Mouse (Mus musculus): Measurements from ENCODE around the gene Igfbp2. TPM values are rescaled to one million over a fixed set of nuclear protein-coding genes. Genes with fewer than 3 reads are reported as not detected.

Gene Igfbp2
- polyA plus RNA-seq, 1 experiment from 2014 or later, result 290 TPM

GRCm38 (mm10) chr1:72793230-72793629, 31.1 kb upstream of the Igfbp2 start:
- H3K27ac ChIP-seq (replicated peaks; ENCODE audit: low read depth, low read length), result no peak overlapping the region

GRCm38 (mm10) chr1:72796128-72796527, 28.2 kb upstream of the Igfbp2 start:
- no peaks in the 10 kb centered on the region for H3K4me1 ChIP-seq (ENCODE audit: control insufficient read depth, insufficient read depth, low read length)
- no peaks in the 10 kb centered on the region for H3K9me3 ChIP-seq (ENCODE audit: control insufficient read depth, low read length)
- H3K27ac ChIP-seq (replicated peaks; ENCODE audit: low read depth, low read length), result no peak overlapping the region
- WGBS, result 83% methylated on average over 2 of the region's 2 CpGs
- DNase-seq (ENCODE audit: low spot score) (no peak), ATAC-seq (ENCODE audit: insufficient number of reproducible peaks, low FRiP score, low TSS enrichment, low read depth) (no peak)
- no peak overlapping the region for H3K9ac ChIP-seq (ENCODE audit: low read length)
- H3K4me2 ChIP-seq (ENCODE audit: low read depth, severe bottlenecking), result no peak overlapping the region
- no peaks in the 10 kb centered on the region for H3K27me3 ChIP-seq (ENCODE audit: control insufficient read depth, insufficient read depth, low read length)
- no peaks in the 10 kb centered on the region for H3K36me3 ChIP-seq (ENCODE audit: control insufficient read depth, insufficient read depth, low read length)
- no peak overlapping the region for H3K4me3 ChIP-seq (ENCODE audit: low read depth, low read length)

More at GRCm38 (mm10) chr1:72793230-72793629, 31.1 kb upstream of the Igfbp2 start:
- Histone ChIP-seq H3K9ac (ENCODE audit: low read length) (no peak overlapping the region), H3K27me3 (ENCODE audit: control insufficient read depth, insufficient read depth, low read length) (no peaks in the 10 kb centered on the region), H3K9me3 (ENCODE audit: control insufficient read depth, low read length) (no peaks in the 10 kb centered on the region), H3K4me3 (ENCODE audit: low read depth, low read length) (no peak overlapping the region), H3K36me3 (ENCODE audit: control insufficient read depth, insufficient read depth, low read length) (no peaks in the 10 kb centered on the region), H3K4me1 (ENCODE audit: control insufficient read depth, insufficient read depth, low read length) (no peaks in the 10 kb centered on the region), H3K4me2 (ENCODE audit: low read depth, severe bottlenecking) (no peak overlapping the region)
- no peak for ATAC-seq (ENCODE audit: insufficient number of reproducible peaks, low FRiP score, low TSS enrichment, low read depth)
- no peak for DNase-seq (ENCODE audit: low spot score)

- Histone ChIP-seq H3K4me2 (ENCODE audit: low read depth, severe bottlenecking) (no peak overlapping the region), H3K27me3 (ENCODE audit: control insufficient read depth, insufficient read depth, low read length) (no peaks in the 10 kb centered on the region), H3K36me3 (ENCODE audit: control insufficient read depth, insufficient read depth, low read length) (no peaks in the 10 kb centered on the region), H3K9me3 (ENCODE audit: control insufficient read depth, low read length) (no peaks in the 10 kb centered on the region), H3K4me1 (ENCODE audit: control insufficient read depth, insufficient read depth, low read length) (no peaks in the 10 kb centered on the region), H3K27ac (replicated peaks; ENCODE audit: low read depth, low read length) (no peak overlapping the region), H3K4me3 (ENCODE audit: low read depth, low read length) (no peak overlapping the region), H3K9ac (ENCODE audit: low read length) (no peak overlapping the region)
- DNase-seq (ENCODE audit: low spot score), result no peak
- 76% methylated on average over 4 of the region's 4 CpGs for WGBS
- ATAC-seq (ENCODE audit: insufficient number of reproducible peaks, low FRiP score, low TSS enrichment, low read depth), result no peak
Measured at GRCm38 (mm10) chr1:72797102-72797665, 27.1 kb upstream of the Igfbp2 start.

GRCm38 (mm10) chr1:72798441-72798840, 25.9 kb upstream of the Igfbp2 start:
- H3K36me3 ChIP-seq (ENCODE audit: control insufficient read depth, insufficient read depth, low read length), result no peaks in the 10 kb centered on the region
- WGBS, result 85% methylated on average over 2 of the region's 2 CpGs
- no peak overlapping the region for H3K9ac ChIP-seq (ENCODE audit: low read length)
- H3K27me3 ChIP-seq (ENCODE audit: control insufficient read depth, insufficient read depth, low read length), result no peaks in the 10 kb centered on the region
- DNase-seq (ENCODE audit: low spot score) (no peak), ATAC-seq (ENCODE audit: insufficient number of reproducible peaks, low FRiP score, low TSS enrichment, low read depth) (no peak)
- no peak overlapping the region for H3K27ac ChIP-seq (replicated peaks; ENCODE audit: low read depth, low read length)
- H3K4me3 ChIP-seq (ENCODE audit: low read depth, low read length), result no peak overlapping the region
- H3K9me3 ChIP-seq (ENCODE audit: control insufficient read depth, low read length), result no peaks in the 10 kb centered on the region
- H3K4me1 ChIP-seq (ENCODE audit: control insufficient read depth, insufficient read depth, low read length), result no peaks in the 10 kb centered on the region
- H3K4me2 ChIP-seq (ENCODE audit: low read depth, severe bottlenecking), result no peak overlapping the region

- Histone ChIP-seq H3K4me1 (ENCODE audit: control insufficient read depth, insufficient read depth, low read length) (peaks cover 11% of the 10 kb centered on the region), H3K9ac (ENCODE audit: low read length) (no peak overlapping the region), H3K9me3 (ENCODE audit: control insufficient read depth, low read length) (no peaks in the 10 kb centered on the region), H3K27ac (replicated peaks; ENCODE audit: low read depth, low read length) (no peak overlapping the region), H3K4me3 (ENCODE audit: low read depth, low read length) (no peak overlapping the region), H3K36me3 (ENCODE audit: control insufficient read depth, insufficient read depth, low read length) (no peaks in the 10 kb centered on the region), H3K4me2 (ENCODE audit: low read depth, severe bottlenecking) (no peak overlapping the region), H3K27me3 (ENCODE audit: control insufficient read depth, insufficient read depth, low read length) (no peaks in the 10 kb centered on the region)
- DNase-seq (ENCODE audit: low spot score) (no peak), ATAC-seq (ENCODE audit: insufficient number of reproducible peaks, low FRiP score, low TSS enrichment, low read depth) (no peak)
- 92% methylated on average over 4 of the region's 4 CpGs for whole genome bisulfite sequencing
Measured at GRCm38 (mm10) chr1:72804031-72804430, 20.3 kb upstream of the Igfbp2 start.

GRCm38 (mm10) chr1:72805037-72805436, 19.3 kb upstream of the Igfbp2 start:
- ATAC-seq (ENCODE audit: insufficient number of reproducible peaks, low FRiP score, low TSS enrichment, low read depth) (no peak), DNase-seq (ENCODE audit: low spot score) (peak; percentile 39)
- H3K9me3 ChIP-seq (ENCODE audit: control insufficient read depth, low read length), result no peaks in the 10 kb centered on the region
- peaks cover 11% of the 10 kb centered on the region for H3K4me1 ChIP-seq (ENCODE audit: control insufficient read depth, insufficient read depth, low read length)
- H3K27ac ChIP-seq (replicated peaks; ENCODE audit: low read depth, low read length), result no peak overlapping the region
- H3K4me2 ChIP-seq (ENCODE audit: low read depth, severe bottlenecking), result no peak overlapping the region
- WGBS, result 31% methylated on average over 8 of the region's 8 CpGs
- no peaks in the 10 kb centered on the region for H3K27me3 ChIP-seq (ENCODE audit: control insufficient read depth, insufficient read depth, low read length)
- no peak overlapping the region for H3K4me3 ChIP-seq (ENCODE audit: low read depth, low read length)
- H3K36me3 ChIP-seq (ENCODE audit: control insufficient read depth, insufficient read depth, low read length), result no peaks in the 10 kb centered on the region
- no peak overlapping the region for H3K9ac ChIP-seq (ENCODE audit: low read length)

- no peak overlapping the region for H3K4me2 ChIP-seq (ENCODE audit: low read depth, severe bottlenecking)
- H3K4me3 ChIP-seq (ENCODE audit: low read depth, low read length), result no peak overlapping the region
- peak overlapping the region; percentile 59; the same call in 1 of the 2 replicates for H3K27ac ChIP-seq (replicated peaks; ENCODE audit: low read depth, low read length)
- H3K9ac ChIP-seq (ENCODE audit: low read length), result peak overlapping the region; percentile 45
- ATAC-seq (ENCODE audit: insufficient number of reproducible peaks, low FRiP score, low TSS enrichment, low read depth) (0 out of 2 replicates have a peak, but pooled peaks have one; percentile 52), DNase-seq (ENCODE audit: low spot score) (no peak)
- H3K27me3 ChIP-seq (ENCODE audit: control insufficient read depth, insufficient read depth, low read length), result no peaks in the 10 kb centered on the region
- H3K9me3 ChIP-seq (ENCODE audit: control insufficient read depth, low read length), result no peaks in the 10 kb centered on the region
- H3K36me3 ChIP-seq (ENCODE audit: control insufficient read depth, insufficient read depth, low read length), result no peaks in the 10 kb centered on the region
- H3K4me1 ChIP-seq (ENCODE audit: control insufficient read depth, insufficient read depth, low read length), result peaks cover 11% of the 10 kb centered on the region
- 31% methylated on average over 4 of the region's 4 CpGs for whole genome bisulfite sequencing
Measured at GRCm38 (mm10) chr1:72805476-72806043, 18.7 kb upstream of the Igfbp2 start.

GRCm38 (mm10) chr1:72806044-72806584, 18.2 kb upstream of the Igfbp2 start:
- peak overlapping the region; percentile 45 for H3K9ac ChIP-seq (ENCODE audit: low read length)
- ATAC-seq (ENCODE audit: insufficient number of reproducible peaks, low FRiP score, low TSS enrichment, low read depth) (peak; percentile 83), DNase-seq (ENCODE audit: low spot score) (peak; percentile 77)
- H3K9me3 ChIP-seq (ENCODE audit: control insufficient read depth, low read length), result no peaks in the 10 kb centered on the region
- no peak overlapping the region for H3K4me3 ChIP-seq (ENCODE audit: low read depth, low read length)
- peak overlapping the region; percentile 59 for H3K27ac ChIP-seq (replicated peaks; ENCODE audit: low read depth, low read length)
- H3K4me2 ChIP-seq (ENCODE audit: low read depth, severe bottlenecking), result no peak overlapping the region; the same call in 1 of the 2 replicates
- 4% methylated on average over 11 of the region's 11 CpGs for WGBS
- H3K27me3 ChIP-seq (ENCODE audit: control insufficient read depth, insufficient read depth, low read length), result no peaks in the 10 kb centered on the region
- no peaks in the 10 kb centered on the region for H3K36me3 ChIP-seq (ENCODE audit: control insufficient read depth, insufficient read depth, low read length)
- H3K4me1 ChIP-seq (ENCODE audit: control insufficient read depth, insufficient read depth, low read length), result peaks cover 11% of the 10 kb centered on the region

Measured in limb, embryonic 11.5 days (tissue).